Mouse (Mus musculus) brain, embryonic 14.5 days (tissue): ENCODE measurements around the gene Slc8b1.

ENCODE experiments used
- CTCF ChIP-seq: fragments of 200-500 bp; IDR thresholded peaks from 2 replicates; pipeline ENCODE4 v1.5.1; 2012; ENCODE audit warnings: inconsistent platforms, mild to moderate bottlenecking, moderate library complexity, borderline replicate concordance; ENCODE audit not compliant: insufficient read depth, insufficient read length; ENCODE audit errors: extremely low read depth
- POLR2A ChIP-seq: fragments of 200-500 bp; IDR thresholded peaks from 2 replicates; pipeline ENCODE4 v1.6.1; 2012; ENCODE audit warnings: mild to moderate bottlenecking, inconsistent platforms, borderline replicate concordance; ENCODE audit not compliant: poor library complexity, insufficient read depth, insufficient read length, severe bottlenecking; ENCODE audit errors: extremely low read depth

DNA sequence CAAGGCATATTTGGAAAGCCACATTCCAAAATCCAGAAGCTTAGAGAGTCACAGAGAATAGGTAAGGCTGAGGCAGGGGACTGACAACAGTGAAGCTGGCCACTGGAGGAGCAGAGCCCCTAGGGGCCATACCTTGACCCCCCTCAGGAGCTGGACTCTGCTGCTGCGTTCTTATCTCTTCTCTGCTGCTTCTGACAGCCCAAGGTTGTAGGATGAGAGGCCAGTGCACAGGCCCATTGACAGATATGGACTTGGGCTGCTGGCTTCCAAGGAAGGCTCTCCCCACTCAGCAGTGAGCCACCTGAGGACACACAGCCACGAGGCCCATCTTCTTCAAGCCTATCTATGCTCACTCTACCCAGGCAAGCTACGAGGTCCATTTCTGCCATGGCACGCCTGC is 58.0 kb downstream of the Slc8b1 start:
- TF ChIP-seq CTCF (no peak), POLR2A (no peak)
